Mouse (Mus musculus) neural tube, embryonic 11.5 days (tissue): ENCODE data around the gene Kif5c. TPM values are rescaled to one million over a fixed set of nuclear protein-coding genes. Genes with fewer than 3 reads are reported as not detected.

Experiments
- ATAC-seq: fragments of 200-750 bp; cut with Nextera tagmentation; 2 replicates; pipeline ENCODE4 v1.8.0; 2017; ENCODE audit warnings: moderate number of reproducible peaks, mild to moderate bottlenecking, moderate TSS enrichment, moderate library complexity; ENCODE audit not compliant: insufficient read depth, low FRiP score, low TSS enrichment
- DNase-seq: peaks from one replicate; pipeline ENCODE4 v3.0.0-alpha.2; 2015; ENCODE audit warnings: low spot score
- H3K27ac ChIP-seq: fragments of 300-500 bp; sonication (generic); 2 replicates; pipeline ENCODE4 v1.5.1; 2014; ENCODE audit warnings: low read depth, mild to moderate bottlenecking, low read length
- H3K27me3 ChIP-seq: fragments of 300-500 bp; sonication (generic); 2 replicates; pipeline ENCODE4 v1.6.1; 2014; ENCODE audit warnings: mild to moderate bottlenecking, low read length, mixed read lengths; ENCODE audit not compliant: control insufficient read depth, insufficient read depth
- H3K36me3 ChIP-seq: fragments of 300-500 bp; sonication (generic); 2 replicates; pipeline ENCODE4 v1.6.1; 2014; ENCODE audit warnings: mild to moderate bottlenecking, low read length, moderate library complexity, mixed read lengths; ENCODE audit not compliant: control insufficient read depth, insufficient read depth
- H3K4me1 ChIP-seq: fragments of 300-500 bp; sonication (generic); 2 replicates; pipeline ENCODE4 v1.6.1; 2014; ENCODE audit warnings: low read length, mixed read lengths; ENCODE audit not compliant: control insufficient read depth, insufficient read depth
- H3K4me2 ChIP-seq: fragments of 300-500 bp; sonication (generic); 2 replicates; pipeline ENCODE4 v1.6.1; 2014; ENCODE audit warnings: low read depth, mild to moderate bottlenecking, moderate library complexity
- H3K4me3 ChIP-seq: fragments of 300-500 bp; sonication (generic); 2 replicates; pipeline ENCODE4 v1.5.1; 2014; ENCODE audit warnings: low read depth, low read length
- H3K9ac ChIP-seq: fragments of 300-500 bp; sonication (generic); 2 replicates; pipeline ENCODE4 v1.6.1; 2014; ENCODE audit warnings: mild to moderate bottlenecking, low read length
- H3K9me3 ChIP-seq: fragments of 300-500 bp; sonication (generic); 2 replicates; pipeline ENCODE4 v1.6.1; 2016; ENCODE audit warnings: low read length; ENCODE audit not compliant: control insufficient read depth
- WGBS: fragments of 180-500 bp; shearing (Covaris S2); extraction: QIAGEN DNeasy Blood & Tissue Kit; methylation state at CpG from one replicate; pipeline ENCODE4 v1.1.7; 2014; 5-methylcytosine and 5-hydroxymethylcytosine counted together
- polyA plus RNA-seq: library from polyadenylated mRNA; unstranded; fragments of >200 nt; fragmentation: Nextera tagmentation; extraction: Ambion mirVana; gene quantifications from 2 replicates; pipeline ENCODE4 v1.2.1, GENCODE M21; 2014

The Kif5c gene
- polyA plus RNA-seq = 113 and 122 TPM in 2 replicates

DNA sequence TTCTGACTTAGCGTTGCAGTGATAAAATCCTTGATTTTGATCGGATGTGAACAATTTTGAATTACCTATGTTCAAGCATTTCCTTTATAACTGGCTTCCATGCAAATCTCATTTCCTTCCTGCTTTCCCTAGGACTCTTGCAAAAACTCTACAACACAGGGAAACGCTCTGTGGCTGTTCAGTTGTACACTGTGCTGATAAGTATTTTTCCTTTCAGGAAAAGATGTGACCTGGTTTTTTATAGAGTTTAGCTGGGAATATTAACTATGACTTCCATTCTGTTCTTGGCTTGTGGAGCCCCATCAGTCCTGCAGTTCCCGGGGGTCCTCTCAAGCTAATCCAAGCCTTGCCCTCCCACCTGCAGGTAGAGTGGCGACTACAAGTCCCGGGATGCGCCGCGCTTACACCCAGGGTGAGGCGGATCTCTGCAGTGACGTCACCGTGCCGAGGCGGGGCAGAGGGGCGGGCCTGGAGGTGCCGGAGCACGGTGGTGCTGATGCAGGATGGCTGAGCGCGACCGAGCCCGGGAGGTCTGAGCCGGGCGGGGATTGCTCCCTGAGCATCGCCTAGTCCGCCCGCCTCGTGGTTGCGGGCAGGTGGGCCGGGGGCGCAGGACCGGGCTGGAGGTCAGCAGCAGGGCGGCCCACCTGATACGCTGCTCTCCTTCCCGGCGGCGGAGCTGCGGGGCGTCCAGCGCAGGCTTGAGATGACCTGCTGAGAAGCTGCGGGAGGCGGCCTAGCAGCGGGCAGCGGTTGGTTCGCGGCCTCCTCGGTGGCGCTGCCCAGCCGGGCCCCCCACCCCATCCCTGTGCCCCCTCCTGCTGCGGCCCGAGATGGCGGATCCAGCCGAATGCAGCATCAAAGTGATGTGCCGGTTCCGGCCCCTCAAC is at the start of gene Kif5c:
Gene Kif5c (plus strand): TSS at position 470 of the 890 bp plus-strand sequence.
- no peaks in the 10 kb centered on the region for H3K27me3 ChIP-seq
- H3K4me3 ChIP-seq = peak within 1 kb of the TSS; percentile 93
- ATAC-seq (peak; percentile 99), DNase-seq (peak; percentile 93)
- peak within 1 kb of the TSS; percentile 72 for H3K4me2 ChIP-seq
- no peaks in the 10 kb centered on the region for H3K9me3 ChIP-seq
- WGBS = 4% methylated on average over 54 of the region's 54 CpGs
- no peaks in the 10 kb centered on the region for H3K36me3 ChIP-seq
- H3K4me1 ChIP-seq = 0 out of 2 replicates have a peak, but pooled peaks cover 3% of the 10 kb centered on the region
- H3K27ac ChIP-seq = peak within 1 kb of the TSS; percentile 84
- H3K9ac ChIP-seq = peak within 1 kb of the TSS; percentile 91

DNA sequence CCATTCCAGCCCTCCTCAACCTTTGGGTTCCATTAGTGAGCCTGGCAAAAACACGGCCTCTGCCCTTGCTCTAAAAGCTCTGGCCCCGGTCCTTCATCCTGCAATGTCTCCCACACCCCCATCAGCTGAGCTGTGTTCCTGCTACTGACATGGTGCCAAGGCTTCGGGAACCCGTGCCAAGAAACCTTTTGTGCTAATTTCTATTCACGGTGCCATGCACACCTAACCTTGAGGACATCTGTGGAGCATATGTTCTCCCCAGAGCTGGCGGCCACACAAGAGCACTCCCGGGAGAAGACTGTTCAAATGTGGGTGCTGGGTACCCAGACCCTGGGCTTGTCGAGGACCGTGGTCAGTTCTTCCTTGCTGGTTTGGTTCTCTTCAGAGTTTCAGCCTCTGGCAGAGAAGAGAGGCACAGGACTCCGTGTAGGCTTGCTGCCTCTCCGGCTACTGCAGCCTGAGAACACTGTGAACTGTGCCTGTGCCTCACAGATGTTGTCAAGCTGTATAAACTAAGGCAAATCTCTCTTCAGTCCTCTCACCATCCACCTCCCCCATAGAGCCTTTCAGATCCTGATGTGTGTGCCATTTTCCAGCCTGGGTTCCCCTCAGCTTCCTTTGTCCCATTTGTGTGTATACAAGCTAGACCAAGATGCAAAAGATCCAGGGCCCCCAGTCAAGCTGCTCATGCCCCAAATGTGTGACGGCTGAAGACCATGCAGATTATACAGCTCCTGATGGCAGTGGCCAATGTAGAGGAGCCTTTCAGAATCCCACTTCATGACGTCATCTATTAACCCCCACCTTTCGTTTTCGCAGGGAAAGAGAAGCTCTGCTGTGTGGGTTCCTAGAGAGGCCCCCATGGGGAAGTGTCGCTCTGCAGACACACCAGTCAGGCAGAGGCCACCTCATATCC is 49.0 kb upstream of the Kif5c start:
- H3K27ac ChIP-seq = no peak overlapping the region
- DNase-seq (peak; percentile 28), ATAC-seq (0 out of 2 replicates have a peak, but pooled peaks have one; percentile 20)
- no peak overlapping the region for H3K4me3 ChIP-seq
- 63% methylated on average over 16 of the region's 16 CpGs for WGBS
- H3K9ac ChIP-seq = no peak overlapping the region
- H3K4me1 ChIP-seq = peaks cover 6% of the 10 kb centered on the region
- H3K4me2 ChIP-seq = no peak overlapping the region
- no peaks in the 10 kb centered on the region for H3K9me3 ChIP-seq
- H3K36me3 ChIP-seq = no peaks in the 10 kb centered on the region
- H3K27me3 ChIP-seq = no peaks in the 10 kb centered on the region

- ATAC-seq (no peak), DNase-seq (no peak)
- no peak overlapping the region for H3K9ac ChIP-seq
- H3K4me3 ChIP-seq = no peak overlapping the region
- H3K27me3 ChIP-seq = no peaks in the 10 kb centered on the region
- WGBS = 40% methylated on average over 6 of the region's 6 CpGs
- peaks cover 6% of the 10 kb centered on the region for H3K4me1 ChIP-seq
- no peaks in the 10 kb centered on the region for H3K9me3 ChIP-seq
- H3K4me2 ChIP-seq = no peak overlapping the region
- no peak overlapping the region for H3K27ac ChIP-seq
- H3K36me3 ChIP-seq = no peaks in the 10 kb centered on the region
Measured at GRCm38 (mm10) chr2:49570778-49571101, 48.4 kb upstream of the Kif5c start.

DNA sequence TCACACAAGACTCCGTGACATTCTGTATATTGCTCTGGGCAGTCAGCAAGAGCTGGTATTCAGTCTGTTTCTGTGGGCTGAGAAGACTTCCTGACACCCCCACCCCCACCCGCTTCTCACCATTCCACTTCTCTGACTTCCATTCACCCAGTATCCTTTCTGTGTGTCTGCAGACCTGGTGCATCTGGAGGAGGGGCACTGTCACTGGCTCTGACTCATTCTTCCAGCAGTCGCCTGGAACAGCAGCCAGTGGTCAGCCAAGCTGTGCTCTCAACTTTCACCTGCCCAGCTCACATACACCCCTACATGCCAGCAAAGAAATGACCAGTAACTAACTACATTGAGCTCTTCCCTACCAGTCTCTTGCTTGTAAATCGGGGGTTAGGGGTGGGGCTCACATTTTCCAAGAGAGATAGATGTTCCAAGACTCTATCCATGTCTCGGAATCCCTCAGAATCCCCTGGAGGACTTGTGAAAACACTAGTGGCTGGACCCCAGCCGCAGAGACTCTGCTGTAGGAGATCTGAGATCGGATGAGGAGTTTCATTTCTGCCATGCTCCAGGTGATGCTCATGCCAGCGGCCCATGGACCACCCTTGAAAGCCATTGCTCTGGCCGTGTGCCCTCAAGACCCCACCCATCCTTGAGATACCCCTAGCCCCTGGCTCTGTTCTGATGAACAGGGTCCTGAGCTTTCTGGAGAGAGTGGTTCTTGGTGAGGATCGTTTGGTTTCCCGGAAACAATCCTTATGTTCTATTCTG is 47.8 kb upstream of the Kif5c start:
- Histone ChIP-seq H3K27ac (no peak overlapping the region), H3K9ac (no peak overlapping the region), H3K36me3 (no peaks in the 10 kb centered on the region), H3K4me3 (no peak overlapping the region), H3K27me3 (no peaks in the 10 kb centered on the region), H3K4me1 (peaks cover 6% of the 10 kb centered on the region), H3K4me2 (no peak overlapping the region), H3K9me3 (no peaks in the 10 kb centered on the region)
- 66% methylated on average over 11 of the region's 11 CpGs for WGBS
- no peak for DNase-seq
- ATAC-seq = no peak

DNA sequence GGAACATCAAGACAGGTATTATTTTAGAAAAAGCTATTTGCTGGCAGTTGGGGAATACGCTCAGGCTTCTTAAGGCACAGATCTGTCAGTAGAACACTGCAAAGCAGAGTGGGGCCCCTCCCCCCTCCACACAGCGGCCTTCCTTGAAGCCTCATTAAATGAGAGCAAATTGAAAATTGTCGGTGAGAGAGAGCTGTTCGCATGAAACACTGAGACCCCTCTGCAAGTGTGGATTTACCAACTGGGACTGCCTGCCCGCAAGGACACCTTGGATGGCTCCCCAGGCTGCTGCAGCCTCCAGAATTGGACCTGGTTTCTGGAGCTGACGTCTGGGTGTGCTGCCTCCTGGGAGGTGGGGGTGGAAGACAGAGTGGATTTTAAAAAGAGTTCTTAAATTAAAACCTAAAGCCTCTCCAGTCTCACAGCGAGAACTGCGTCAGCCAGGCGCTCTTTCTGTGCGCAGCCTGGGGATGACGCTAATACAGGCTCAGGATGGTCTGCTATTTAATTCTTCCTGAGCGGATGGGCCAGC is 46.9 kb upstream of the Kif5c start:
- no peak overlapping the region for H3K4me2 ChIP-seq
- ATAC-seq (no peak), DNase-seq (peak; percentile 39)

DNA sequence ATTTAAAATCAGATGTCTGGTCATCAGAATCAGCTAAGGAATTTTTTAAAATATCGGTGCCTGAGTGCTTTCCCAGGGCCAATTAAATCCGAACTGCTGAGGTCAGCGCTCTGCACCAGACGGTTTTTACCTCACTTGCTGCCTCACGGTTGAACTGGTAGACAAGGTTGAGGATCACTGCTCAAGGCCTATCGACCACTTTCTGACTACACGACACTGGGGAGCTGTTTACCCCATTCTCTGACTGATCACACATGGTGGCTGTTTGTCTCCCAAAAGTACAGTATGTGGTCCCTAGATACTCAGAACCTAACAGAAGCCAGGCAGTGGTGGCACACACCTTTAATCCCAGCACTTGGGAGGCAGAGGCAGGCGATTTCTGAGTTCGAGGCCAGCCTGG is 46.4 kb upstream of the Kif5c start:
- Histone ChIP-seq H3K4me1 (peaks cover 6% of the 10 kb centered on the region), H3K36me3 (no peaks in the 10 kb centered on the region), H3K9me3 (no peaks in the 10 kb centered on the region), H3K4me2 (no peak overlapping the region), H3K4me3 (no peak overlapping the region), H3K27me3 (no peaks in the 10 kb centered on the region), H3K27ac (no peak overlapping the region), H3K9ac (no peak overlapping the region)
- DNase-seq (no peak), ATAC-seq (no peak)
- WGBS = 82% methylated on average over 9 of the region's 9 CpGs

More for the DNA sequence above, 46.9 kb upstream of the Kif5c start:
- WGBS = 64% methylated on average over 12 of the region's 12 CpGs
- Histone ChIP-seq H3K27me3 (no peaks in the 10 kb centered on the region), H3K36me3 (no peaks in the 10 kb centered on the region), H3K4me1 (peaks cover 6% of the 10 kb centered on the region), H3K9me3 (no peaks in the 10 kb centered on the region), H3K4me3 (no peak overlapping the region), H3K27ac (0 out of 2 replicates have a peak overlapping the region, but pooled peaks have one; percentile 39), H3K9ac (no peak overlapping the region)

GRCm38 (mm10) chr2:49573282-49573681 is 45.8 kb upstream of the Kif5c start:
- Histone ChIP-seq H3K4me2 (no peak overlapping the region), H3K4me1 (peaks cover 6% of the 10 kb centered on the region), H3K4me3 (no peak overlapping the region), H3K36me3 (no peaks in the 10 kb centered on the region), H3K9ac (no peak overlapping the region), H3K9me3 (no peaks in the 10 kb centered on the region), H3K27ac (no peak overlapping the region), H3K27me3 (no peaks in the 10 kb centered on the region)
- 82% methylated on average over 3 of the region's 3 CpGs for WGBS
- ATAC-seq = no peak
- DNase-seq = no peak

GRCm38 (mm10) chr2:49580585-49580984 is 38.5 kb upstream of the Kif5c start:
- no peak for ATAC-seq
- Histone ChIP-seq H3K4me2 (no peak overlapping the region), H3K4me1 (no peaks in the 10 kb centered on the region), H3K4me3 (no peak overlapping the region), H3K9ac (no peak overlapping the region), H3K9me3 (no peaks in the 10 kb centered on the region), H3K27me3 (no peaks in the 10 kb centered on the region), H3K27ac (no peak overlapping the region), H3K36me3 (no peaks in the 10 kb centered on the region)
- WGBS = 79% methylated on average over 3 of the region's 3 CpGs
- DNase-seq = no peak
